ENCODE assay signal across 14 mouse cellular contexts in genomic region chr1:89137086-89137816, GRCm38 (mm10).
DNase-seq lines count a peak whose midpoint lies in the region; ATAC-seq and TF ChIP-seq lines count a peak whose summit lies in the region.
"Had no signal": no experiment of that assay in that cellular context is flagged by ENCODE, and none has a peak within 500 bp of the region (broad histone marks: within the 10 kb centered on the region; RNA-seq: fewer than 3 reads in every experiment).

No protein-coding gene starts in this region.

- peaks cover 47% of the 10 kb centered on the region for H3K4me1 ChIP-seq in hindbrain, embryonic 15.5 days (replicated peaks)
- H3K4me1 ChIP-seq in hindbrain, embryonic 10.5 days (replicated peaks): peaks cover 15% of the 10 kb centered on the region
- peaks cover 5% of the 10 kb centered on the region; the same call in 1 of the 2 replicates for H3K4me1 ChIP-seq in midbrain, embryonic 15.5 days
- H3K4me1 ChIP-seq in midbrain, embryonic 11.5 days (ENCODE audit: control insufficient read depth, insufficient read depth, low read length): no peaks in the 10 kb centered on the region
- peaks cover 48% of the 10 kb centered on the region for H3K4me1 ChIP-seq in neural tube, embryonic 15.5 days
- H3K4me1 ChIP-seq: liver, embryonic 12.5 days had no signal

- no peak overlapping the region for H3K4me2 ChIP-seq in hindbrain, embryonic 15.5 days
- no peak overlapping the region for H3K4me2 ChIP-seq in midbrain, embryonic 15.5 days
- no peak overlapping the region for H3K4me2 ChIP-seq in midbrain, embryonic 11.5 days
- no peak overlapping the region for H3K4me2 ChIP-seq in neural tube, embryonic 15.5 days
- H3K4me2 ChIP-seq: embryonic facial prominence, embryonic 12.5 days; liver, embryonic 12.5 days had no signal

- TF ChIP-seq CTCF in gastrocnemius, adult 2 months (IDR thresholded peaks at IDR 0.05): no peak

- 65% methylated on average over 13 of the region's 13 CpGs for WGBS in hindbrain, embryonic 15.5 days
- WGBS in hindbrain, embryonic 10.5 days: 92% methylated on average over 13 of the region's 13 CpGs
- 85% methylated on average over 13 of the region's 13 CpGs for WGBS in midbrain, embryonic 15.5 days
- 89% methylated on average over 13 of the region's 13 CpGs for WGBS in midbrain, embryonic 11.5 days
- WGBS in neural tube, embryonic 15.5 days: 56% methylated on average over 13 of the region's 13 CpGs

- H3K9ac ChIP-seq in hindbrain, embryonic 15.5 days: no peak overlapping the region
- no peak overlapping the region for H3K9ac ChIP-seq in midbrain, embryonic 15.5 days
- no peak overlapping the region for H3K9ac ChIP-seq in midbrain, embryonic 11.5 days (ENCODE audit: low read length)
- no peak overlapping the region for H3K9ac ChIP-seq in neural tube, embryonic 15.5 days (replicated peaks)
- H3K9ac ChIP-seq: embryonic facial prominence, embryonic 12.5 days; liver, embryonic 12.5 days had no signal

- peak overlapping the region; percentile 7; the same call in 1 of the 2 replicates for H3K27ac ChIP-seq in hindbrain, embryonic 15.5 days (replicated peaks)
- H3K27ac ChIP-seq in hindbrain, embryonic 10.5 days: no peak overlapping the region
- H3K27ac ChIP-seq in midbrain, embryonic 15.5 days: no peak overlapping the region
- H3K27ac ChIP-seq in midbrain, embryonic 11.5 days (ENCODE audit: low read depth, low read length): no peak overlapping the region
- peak overlapping the region; percentile 55 for H3K27ac ChIP-seq in neural tube, embryonic 15.5 days (replicated peaks)
- H3K27ac ChIP-seq in gastrocnemius, adult 2 months: no peak overlapping the region
- H3K27ac ChIP-seq: embryonic facial prominence, embryonic 12.5 days; liver, embryonic 12.5 days had no signal

- H3K4me3 ChIP-seq in hindbrain, embryonic 15.5 days: no peak overlapping the region
- H3K4me3 ChIP-seq in hindbrain, embryonic 10.5 days: no peak overlapping the region
- H3K4me3 ChIP-seq in midbrain, embryonic 15.5 days: no peak overlapping the region
- H3K4me3 ChIP-seq in midbrain, embryonic 11.5 days (ENCODE audit: low read depth, low read length): no peak overlapping the region
- no peak overlapping the region for H3K4me3 ChIP-seq in neural tube, embryonic 15.5 days (replicated peaks)
- no peak overlapping the region for H3K4me3 ChIP-seq in gastrocnemius, adult 2 months
- H3K4me3 ChIP-seq: embryonic facial prominence, embryonic 12.5 days; liver, embryonic 12.5 days had no signal

- H3K36me3 ChIP-seq in hindbrain, embryonic 15.5 days: no peaks in the 10 kb centered on the region
- H3K36me3 ChIP-seq in hindbrain, embryonic 10.5 days: peaks cover 50% of the 10 kb centered on the region
- no peaks in the 10 kb centered on the region for H3K36me3 ChIP-seq in midbrain, embryonic 15.5 days (replicated peaks)
- H3K36me3 ChIP-seq in midbrain, embryonic 11.5 days (ENCODE audit: control insufficient read depth, insufficient read depth, low read length): 0 out of 2 replicates have a peak, but pooled peaks cover 5% of the 10 kb centered on the region
- H3K36me3 ChIP-seq in neural tube, embryonic 15.5 days: no peaks in the 10 kb centered on the region
- H3K36me3 ChIP-seq: liver, embryonic 12.5 days had no signal

- no peaks in the 10 kb centered on the region for H3K27me3 ChIP-seq in hindbrain, embryonic 15.5 days
- no peaks in the 10 kb centered on the region for H3K27me3 ChIP-seq in hindbrain, embryonic 10.5 days (ENCODE audit: insufficient read depth, poor library complexity, severe bottlenecking)
- no peaks in the 10 kb centered on the region for H3K27me3 ChIP-seq in midbrain, embryonic 15.5 days (replicated peaks)
- H3K27me3 ChIP-seq in midbrain, embryonic 11.5 days (ENCODE audit: control insufficient read depth, insufficient read depth, low read length): no peaks in the 10 kb centered on the region
- H3K27me3 ChIP-seq in neural tube, embryonic 15.5 days (replicated peaks): no peaks in the 10 kb centered on the region
- H3K27me3 ChIP-seq: embryonic facial prominence, embryonic 12.5 days; liver, embryonic 12.5 days had no signal

- DNase-seq in cerebellum, postnatal 14 days: peak; percentile 46 to 49
- DNase-seq in cerebellum, adult 9-10 months: no peak
- DNase-seq in hindbrain, embryonic 10.5 days (ENCODE audit: low spot score): no peak
- DNase-seq in midbrain, embryonic 11.5 days (ENCODE audit: low spot score, missing footprints): no peak
- DNase-seq in gastrocnemius, adult 2 months: no peak
- DNase-seq: adrenal gland, postnatal 14 days; cerebellum, adult 11-12 months; heart, postnatal 4 days; thymus, adult 18-20 months had no signal

- peak; percentile 49 for ATAC-seq in hindbrain, embryonic 15.5 days (ENCODE audit: low FRiP score, low read depth)
- 0 out of 2 replicates have a peak, but pooled peaks have one; percentile 45 for ATAC-seq in midbrain, embryonic 15.5 days (replicated peaks)
- ATAC-seq in midbrain, embryonic 11.5 days (ENCODE audit: low FRiP score): no peak
- ATAC-seq in neural tube, embryonic 15.5 days (ENCODE audit: low FRiP score): peak; percentile 35; the same call in 1 of the 2 replicates
- ATAC-seq: liver, embryonic 12.5 days had no signal

- intact Hi-C loops in gastrocnemius, adult 2 months (cut with DNase I): loop anchor here (10.0 kb wide), 1 partner anchor 62 kb away; the partner anchor contains the start of gene Sh3bp4

- no peaks in the 10 kb centered on the region for H3K9me3 ChIP-seq in hindbrain, embryonic 15.5 days
- peaks cover 8% of the 10 kb centered on the region for H3K9me3 ChIP-seq in hindbrain, embryonic 10.5 days
- no peaks in the 10 kb centered on the region for H3K9me3 ChIP-seq in midbrain, embryonic 15.5 days
- no peaks in the 10 kb centered on the region for H3K9me3 ChIP-seq in midbrain, embryonic 11.5 days (ENCODE audit: control insufficient read depth, low read length)
- no peaks in the 10 kb centered on the region for H3K9me3 ChIP-seq in neural tube, embryonic 15.5 days (replicated peaks)
- H3K9me3 ChIP-seq: embryonic facial prominence, embryonic 12.5 days; liver, embryonic 12.5 days had no signal

Comparison
In these comparisons a context has a peak if more than half of its experiments do, and no peak if none do; other contexts are left out.
1. DNase-seq: peak in cerebellum, postnatal 14 days (2 of 2); none in cerebellum, adult 9-10 months (single experiment), hindbrain, embryonic 10.5 days (single experiment), midbrain, embryonic 11.5 days (single experiment) and gastrocnemius, adult 2 months (single experiment).
2. H3K27ac ChIP-seq: peak in hindbrain, embryonic 15.5 days (single experiment) and neural tube, embryonic 15.5 days (single experiment); none in hindbrain, embryonic 10.5 days (single experiment), midbrain, embryonic 15.5 days (single experiment), midbrain, embryonic 11.5 days (single experiment) and gastrocnemius, adult 2 months (single experiment).